Mouse (Mus musculus): ENCODE measurements around the gene Ubash3b. TPM values are rescaled to one million over a fixed set of nuclear protein-coding genes. Genes with fewer than 3 reads are reported as not detected.

Ubash3b gene
- polyA plus RNA-seq, 1 experiment, result 11.6 TPM

- Histone ChIP-seq H3K4me1 (ENCODE audit: control insufficient read depth, insufficient read depth, low read length) (peaks cover 15% of the 10 kb centered on the region), H3K4me3 (ENCODE audit: insufficient read depth, low read length) (no peak overlapping the region), H3K27ac (ENCODE audit: insufficient read depth, low read length) (peak overlapping the region; percentile 23)
- TF ChIP-seq POLR2A (IDR thresholded peaks at IDR 0.05; ENCODE audit: extremely low read depth, insufficient read depth, low read length) (no peak), CTCF (IDR thresholded peaks at IDR 0.05; ENCODE audit: extremely low read depth, insufficient read depth, low read length) (no peak)
These were observed 110.2 kb downstream of the Ubash3b start for GRCm38 (mm10) chr9:41051080-41051932.

- Histone ChIP-seq H3K27ac (ENCODE audit: insufficient read depth, low read length) (no peak overlapping the region), H3K4me3 (ENCODE audit: insufficient read depth, low read length) (no peak overlapping the region), H3K4me1 (ENCODE audit: control insufficient read depth, insufficient read depth, low read length) (peaks cover 15% of the 10 kb centered on the region)
- TF ChIP-seq POLR2A (IDR thresholded peaks at IDR 0.05; ENCODE audit: extremely low read depth, insufficient read depth, low read length), result no peak
- TF ChIP-seq CTCF (IDR thresholded peaks at IDR 0.05; ENCODE audit: extremely low read depth, insufficient read depth, low read length), result no peak
These were observed 111.0 kb downstream of the Ubash3b start for GRCm38 (mm10) chr9:41050331-41051079.

- no peak overlapping the region for H3K4me3 ChIP-seq (ENCODE audit: insufficient read depth, low read length)
- H3K27ac ChIP-seq (ENCODE audit: insufficient read depth, low read length), result no peak overlapping the region
- peaks cover 10% of the 10 kb centered on the region for H3K4me1 ChIP-seq (ENCODE audit: control insufficient read depth, insufficient read depth, low read length)
- TF ChIP-seq POLR2A (IDR thresholded peaks at IDR 0.05; ENCODE audit: extremely low read depth, insufficient read depth, low read length) (no peak), CTCF (IDR thresholded peaks at IDR 0.05; ENCODE audit: extremely low read depth, insufficient read depth, low read length) (no peak)
These were observed 112.2 kb downstream of the Ubash3b start for GRCm38 (mm10) chr9:41049282-41049681.

- Histone ChIP-seq H3K4me1 (ENCODE audit: control insufficient read depth, insufficient read depth, low read length) (peaks cover 10% of the 10 kb centered on the region), H3K4me3 (ENCODE audit: insufficient read depth, low read length) (no peak overlapping the region), H3K27ac (ENCODE audit: insufficient read depth, low read length) (no peak overlapping the region)
- TF ChIP-seq CTCF (IDR thresholded peaks at IDR 0.05; ENCODE audit: extremely low read depth, insufficient read depth, low read length), result no peak
- TF ChIP-seq POLR2A (IDR thresholded peaks at IDR 0.05; ENCODE audit: extremely low read depth, insufficient read depth, low read length), result no peak
These were observed 112.7 kb downstream of the Ubash3b start for GRCm38 (mm10) chr9:41048820-41049219.

- no peak overlapping the region for H3K27ac ChIP-seq (ENCODE audit: insufficient read depth, low read length)
- TF ChIP-seq CTCF (IDR thresholded peaks at IDR 0.05; ENCODE audit: extremely low read depth, insufficient read depth, low read length) (no peak), POLR2A (IDR thresholded peaks at IDR 0.05; ENCODE audit: extremely low read depth, insufficient read depth, low read length) (no peak)
- peaks cover 10% of the 10 kb centered on the region for H3K4me1 ChIP-seq (ENCODE audit: control insufficient read depth, insufficient read depth, low read length)
- H3K4me3 ChIP-seq (ENCODE audit: insufficient read depth, low read length), result no peak overlapping the region
These were observed 113.3 kb downstream of the Ubash3b start for GRCm38 (mm10) chr9:41048216-41048615.

- TF ChIP-seq CTCF (IDR thresholded peaks at IDR 0.05; ENCODE audit: extremely low read depth, insufficient read depth, low read length) (no peak), POLR2A (IDR thresholded peaks at IDR 0.05; ENCODE audit: extremely low read depth, insufficient read depth, low read length) (no peak)
- Histone ChIP-seq H3K4me3 (ENCODE audit: insufficient read depth, low read length) (no peak overlapping the region), H3K27ac (ENCODE audit: insufficient read depth, low read length) (no peak overlapping the region), H3K4me1 (ENCODE audit: control insufficient read depth, insufficient read depth, low read length) (peaks cover 10% of the 10 kb centered on the region)
These were observed 113.8 kb downstream of the Ubash3b start for GRCm38 (mm10) chr9:41047654-41048053.

- H3K27ac ChIP-seq (ENCODE audit: insufficient read depth, low read length), result no peak overlapping the region
- H3K4me1 ChIP-seq (ENCODE audit: control insufficient read depth, insufficient read depth, low read length), result no peaks in the 10 kb centered on the region; the same call in 1 of the 2 replicates
- TF ChIP-seq POLR2A (IDR thresholded peaks at IDR 0.05; ENCODE audit: extremely low read depth, insufficient read depth, low read length) (no peak), CTCF (IDR thresholded peaks at IDR 0.05; ENCODE audit: extremely low read depth, insufficient read depth, low read length) (peak; percentile 90)
- H3K4me3 ChIP-seq (ENCODE audit: insufficient read depth, low read length), result no peak overlapping the region
These were observed 116.9 kb downstream of the Ubash3b start for GRCm38 (mm10) chr9:41044626-41045025.

GRCm38 (mm10) chr9:41043641-41044040, 117.9 kb downstream of the Ubash3b start:
- Histone ChIP-seq H3K27ac (ENCODE audit: insufficient read depth, low read length) (no peak overlapping the region), H3K4me1 (ENCODE audit: control insufficient read depth, insufficient read depth, low read length) (no peaks in the 10 kb centered on the region), H3K4me3 (ENCODE audit: insufficient read depth, low read length) (no peak overlapping the region)
- TF ChIP-seq POLR2A (IDR thresholded peaks at IDR 0.05; ENCODE audit: extremely low read depth, insufficient read depth, low read length) (no peak), CTCF (IDR thresholded peaks at IDR 0.05; ENCODE audit: extremely low read depth, insufficient read depth, low read length) (no peak)

GRCm38 (mm10) chr9:41041404-41041803, 120.1 kb downstream of the Ubash3b start:
- Histone ChIP-seq H3K27ac (ENCODE audit: insufficient read depth, low read length) (no peak overlapping the region), H3K4me1 (ENCODE audit: control insufficient read depth, insufficient read depth, low read length) (no peaks in the 10 kb centered on the region), H3K4me3 (ENCODE audit: insufficient read depth, low read length) (no peak overlapping the region)
- TF ChIP-seq POLR2A (IDR thresholded peaks at IDR 0.05; ENCODE audit: extremely low read depth, insufficient read depth, low read length) (no peak), CTCF (IDR thresholded peaks at IDR 0.05; ENCODE audit: extremely low read depth, insufficient read depth, low read length) (no peak)
